ENCODE assay signal across 18 mouse cellular contexts in genomic region chr16:6012853-6013252, GRCm38 (mm10).
"Had no signal": no experiment of that assay in that cellular context is flagged by ENCODE, and none has a peak within 500 bp of the region (broad histone marks: within the 10 kb centered on the region; RNA-seq: fewer than 3 reads in every experiment).

No protein-coding gene starts in this region.

- ATAC-seq: midbrain, embryonic 16.5 days had no signal

- H3K27me3 ChIP-seq: midbrain, embryonic 12.5 days; neural tube, embryonic 13.5 days; neural tube, embryonic 15.5 days had no signal

- H3K4me3 ChIP-seq: midbrain, embryonic 12.5 days; myocyte; neural tube, embryonic 13.5 days; neural tube, embryonic 15.5 days had no signal

- H3K4me2 ChIP-seq: lung, embryonic 14.5 days; midbrain, embryonic 12.5 days; neural tube, embryonic 13.5 days; neural tube, embryonic 15.5 days had no signal

- H3K36me3 ChIP-seq: midbrain, embryonic 12.5 days; neural tube, embryonic 13.5 days; neural tube, embryonic 15.5 days had no signal

- H3K27ac ChIP-seq: midbrain, embryonic 12.5 days; neural tube, embryonic 13.5 days; neural tube, embryonic 15.5 days had no signal

- H3K9ac ChIP-seq: lung, embryonic 14.5 days; midbrain, embryonic 12.5 days; neural tube, embryonic 13.5 days; neural tube, embryonic 15.5 days had no signal

- H3K4me1 ChIP-seq: midbrain, embryonic 12.5 days; neural tube, embryonic 13.5 days; neural tube, embryonic 15.5 days had no signal

- H3K9me3 ChIP-seq: midbrain, embryonic 12.5 days; neural tube, embryonic 13.5 days; neural tube, embryonic 15.5 days had no signal

- DNase-seq: lung, adult 18-20 months; lung, embryonic 14.5 days; lung, postnatal 10 days; lung, postnatal 4 days; midbrain, embryonic 14.5 days; retina, postnatal 1 day; right cerebral cortex, adult 18-20 months; right cerebral cortex, postnatal 25 days; right cerebral cortex, postnatal 4 days; spleen, adult 18-20 months; thymus, adult 18-20 months; thymus, postnatal 14 days; thymus, postnatal 36 days had no signal
